Mouse (Mus musculus) liver, postnatal 0 days (tissue): Measurements from ENCODE around the gene Actr5. TPM values are rescaled to one million over a fixed set of nuclear protein-coding genes. Genes with fewer than 3 reads are reported as not detected.

ENCODE experiments used
- ATAC-seq: fragments of 200-750 bp; cut with Nextera tagmentation; 2 replicates; pipeline ENCODE4 v1.8.0; 2017; ENCODE audit warnings: mild to moderate bottlenecking, moderate library complexity
- DNase-seq: peaks from one replicate; pipeline ENCODE4 v3.0.0-alpha.2; 2016
- H3K27ac ChIP-seq: fragments of 300-500 bp; sonication (generic); 2 replicates; pipeline ENCODE4 v1.5.1; 2014; ENCODE audit warnings: antibody characterized with exemption, moderate library complexity, mild to moderate bottlenecking, low read depth
- H3K27me3 ChIP-seq: fragments of 300-500 bp; sonication (generic); 2 replicates; pipeline ENCODE4 v1.6.1; 2014; ENCODE audit warnings: low read length, control low read depth, mixed read lengths; ENCODE audit not compliant: insufficient read depth
- H3K36me3 ChIP-seq: fragments of 300-500 bp; sonication (generic); replicated peaks from 2 replicates; pipeline ENCODE4 v1.6.1; 2014; ENCODE audit warnings: mild to moderate bottlenecking, control low read depth, low read length, moderate library complexity, mixed read lengths; ENCODE audit not compliant: insufficient read depth
- H3K4me1 ChIP-seq: fragments of 300-500 bp; sonication (generic); 2 replicates; pipeline ENCODE4 v1.6.1; 2014; ENCODE audit warnings: antibody characterized with exemption, mild to moderate bottlenecking, control low read depth; ENCODE audit not compliant: insufficient read depth
- H3K4me2 ChIP-seq: fragments of 300-500 bp; sonication (generic); 2 replicates; pipeline ENCODE4 v1.6.1; 2014; ENCODE audit warnings: low read depth, mild to moderate bottlenecking, low read length, moderate library complexity, mixed read lengths
- H3K4me3 ChIP-seq: fragments of 300-500 bp; sonication (generic); 2 replicates; pipeline ENCODE4 v1.5.1; 2014; ENCODE audit warnings: low read depth, low read length
- H3K9ac ChIP-seq: fragments of 300-500 bp; sonication (generic); replicated peaks from 2 replicates; pipeline ENCODE4 v1.6.1; 2014; ENCODE audit warnings: mild to moderate bottlenecking, moderate library complexity
- H3K9me3 ChIP-seq: fragments of 300-500 bp; sonication (generic); 2 replicates; pipeline ENCODE4 v1.6.1; 2016; ENCODE audit warnings: mild to moderate bottlenecking, control low read depth, low read length, mixed read lengths
- CTCF ChIP-seq: sonication (generic); IDR thresholded peaks from 2 replicates; pipeline ENCODE4 v1.5.1; 2016; ENCODE audit warnings: antibody characterized with exemption, low read depth
- EP300 ChIP-seq: IDR thresholded peaks from 2 replicates; pipeline ENCODE4 v1.6.1; 2016; ENCODE audit warnings: antibody characterized with exemption, low read depth, mild to moderate bottlenecking
- WGBS: fragments of 180-500 bp; shearing (Covaris S2); extraction: QIAGEN DNeasy Blood & Tissue Kit; methylation state at CpG from one replicate; pipeline ENCODE4 v1.1.7; 2014; ENCODE audit not compliant: insufficient replicate concordance; 5-methylcytosine and 5-hydroxymethylcytosine counted together
- polyA plus RNA-seq: library from polyadenylated mRNA; unstranded; fragments of >200 nt; fragmentation: Nextera tagmentation; extraction: Ambion mirVana; gene quantifications from 2 replicates; pipeline ENCODE4 v1.2.1, GENCODE M21; 2015

The Actr5 gene
- 2.8 and 3.1 TPM in 2 replicates for polyA plus RNA-seq

- no peak for TF ChIP-seq CTCF
- peaks cover 22% of the 10 kb centered on the region for H3K36me3 ChIP-seq
- H3K27me3 ChIP-seq: peaks cover 12% of the 10 kb centered on the region; the same call in 1 of the 2 replicates
- H3K4me1 ChIP-seq: no peaks in the 10 kb centered on the region
- ATAC-seq (peak; percentile 95), DNase-seq (peak; percentile 98)
- H3K4me3 ChIP-seq: peak within 1 kb of the TSS; percentile 92
- peak within 1 kb of the TSS; percentile 91 for H3K9ac ChIP-seq
- peak within 1 kb of the TSS; percentile 91 for H3K27ac ChIP-seq
- under 1% methylated on average over 36 of the region's 39 CpGs for WGBS
- H3K4me2 ChIP-seq: peak within 1 kb of the TSS; percentile 80
- no peaks in the 10 kb centered on the region for H3K9me3 ChIP-seq
These were observed at the start of gene Actr5 for GRCm38 (mm10) chr2:158624718-158625222. Gene Actr5 (plus strand): TSS chr2:158624888.

GRCm38 (mm10) chr2:158579979-158580378, 44.7 kb upstream of the Actr5 start:
- Histone ChIP-seq H3K9ac (no peak overlapping the region), H3K9me3 (no peaks in the 10 kb centered on the region), H3K4me1 (no peaks in the 10 kb centered on the region), H3K36me3 (no peaks in the 10 kb centered on the region), H3K4me2 (no peak overlapping the region), H3K27me3 (no peaks in the 10 kb centered on the region), H3K27ac (no peak overlapping the region), H3K4me3 (no peak overlapping the region)
- DNase-seq (no peak), ATAC-seq (no peak)
- TF ChIP-seq EP300: no peak
- no peak for TF ChIP-seq CTCF
- WGBS: 70% methylated on average over 4 of the region's 4 CpGs

GRCm38 (mm10) chr2:158584621-158585358, 39.9 kb upstream of the Actr5 start:
- DNase-seq (peak; percentile 29), ATAC-seq (no peak)
- TF ChIP-seq EP300: no peak
- TF ChIP-seq CTCF: no peak
- 9% methylated on average over 12 of the region's 12 CpGs for WGBS
- H3K27ac ChIP-seq: no peak overlapping the region
- H3K36me3 ChIP-seq: no peaks in the 10 kb centered on the region
- no peak overlapping the region for H3K9ac ChIP-seq
- no peaks in the 10 kb centered on the region for H3K27me3 ChIP-seq
- no peaks in the 10 kb centered on the region for H3K4me1 ChIP-seq
- no peaks in the 10 kb centered on the region for H3K9me3 ChIP-seq
- no peak overlapping the region for H3K4me3 ChIP-seq
- no peak overlapping the region for H3K4me2 ChIP-seq

DNA sequence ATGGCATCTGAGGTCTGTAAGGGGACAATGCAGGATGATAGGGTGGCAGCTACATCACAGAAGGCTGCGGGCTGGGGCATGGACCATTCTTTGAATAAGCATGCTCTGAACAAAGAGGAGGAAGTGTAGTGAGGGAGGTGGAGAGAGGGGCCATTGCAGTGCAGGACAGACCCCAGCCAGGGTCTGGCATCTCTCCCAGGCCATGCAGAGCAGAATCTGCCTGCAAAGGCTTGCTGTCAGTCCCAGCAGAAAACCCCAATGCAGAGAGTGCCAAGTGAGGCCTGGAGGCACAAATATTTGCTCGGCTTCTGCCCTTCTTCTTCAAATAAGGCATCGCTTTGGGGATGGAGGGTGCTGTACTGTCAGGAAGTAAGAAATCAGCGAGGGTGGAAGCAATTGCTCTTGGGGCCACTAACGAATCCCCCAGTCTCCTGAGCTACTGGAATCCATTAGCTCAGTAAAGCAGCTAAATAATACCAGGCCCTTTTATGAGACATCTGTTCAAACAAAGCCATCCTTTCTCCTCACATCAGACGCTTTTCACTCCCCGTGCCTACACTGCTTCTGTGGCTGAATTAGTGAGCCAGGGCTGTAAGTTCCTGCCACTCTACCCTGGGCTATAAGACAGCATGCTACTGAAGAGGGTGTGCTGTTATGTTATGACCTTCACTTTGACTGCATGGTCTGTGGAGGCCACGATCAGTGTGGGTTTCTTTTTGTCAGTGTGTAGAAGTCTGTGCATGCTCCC, 36.0 kb upstream of the Actr5 start:
- WGBS: 45% methylated on average over 8 of the region's 8 CpGs
- no peak overlapping the region for H3K9ac ChIP-seq
- no peaks in the 10 kb centered on the region for H3K4me1 ChIP-seq
- H3K4me3 ChIP-seq: no peak overlapping the region
- no peaks in the 10 kb centered on the region for H3K36me3 ChIP-seq
- TF ChIP-seq EP300 (no peak), CTCF (no peak)
- H3K27me3 ChIP-seq: no peaks in the 10 kb centered on the region
- DNase-seq: no peak
- no peaks in the 10 kb centered on the region for H3K9me3 ChIP-seq
- no peak overlapping the region for H3K27ac ChIP-seq
- ATAC-seq: no peak
- H3K4me2 ChIP-seq: no peak overlapping the region

DNA sequence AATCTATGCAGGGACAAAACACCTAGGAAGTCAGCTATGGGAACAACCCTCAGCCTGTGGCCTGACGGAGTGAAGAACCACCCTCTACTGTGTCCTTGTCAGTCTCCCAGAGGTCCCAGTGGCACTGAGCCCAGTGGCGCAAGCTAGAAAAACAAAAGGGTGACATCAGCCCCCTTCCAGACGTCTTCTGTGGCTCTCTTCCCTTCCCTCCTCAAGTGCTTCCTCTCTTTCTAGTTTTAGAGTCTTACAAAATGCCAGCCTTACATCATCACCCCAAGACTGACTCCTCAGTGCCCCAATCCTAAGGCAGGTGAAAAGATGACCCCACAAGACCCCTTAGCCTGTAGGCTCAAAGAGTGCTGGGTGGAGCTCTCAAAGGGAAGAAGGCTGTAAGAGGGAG, 34.2 kb upstream of the Actr5 start:
- no peaks in the 10 kb centered on the region for H3K4me1 ChIP-seq
- no peak overlapping the region for H3K4me2 ChIP-seq
- WGBS: 40% methylated on average over 3 of the region's 3 CpGs
- no peak overlapping the region for H3K27ac ChIP-seq
- no peak overlapping the region for H3K4me3 ChIP-seq
- no peak overlapping the region for H3K9ac ChIP-seq
- no peaks in the 10 kb centered on the region for H3K36me3 ChIP-seq
- H3K9me3 ChIP-seq: no peaks in the 10 kb centered on the region
- peaks cover 6% of the 10 kb centered on the region; the same call in 1 of the 2 replicates for H3K27me3 ChIP-seq
- DNase-seq (no peak), ATAC-seq (no peak)
- no peak for TF ChIP-seq CTCF
- no peak for TF ChIP-seq EP300

DNA sequence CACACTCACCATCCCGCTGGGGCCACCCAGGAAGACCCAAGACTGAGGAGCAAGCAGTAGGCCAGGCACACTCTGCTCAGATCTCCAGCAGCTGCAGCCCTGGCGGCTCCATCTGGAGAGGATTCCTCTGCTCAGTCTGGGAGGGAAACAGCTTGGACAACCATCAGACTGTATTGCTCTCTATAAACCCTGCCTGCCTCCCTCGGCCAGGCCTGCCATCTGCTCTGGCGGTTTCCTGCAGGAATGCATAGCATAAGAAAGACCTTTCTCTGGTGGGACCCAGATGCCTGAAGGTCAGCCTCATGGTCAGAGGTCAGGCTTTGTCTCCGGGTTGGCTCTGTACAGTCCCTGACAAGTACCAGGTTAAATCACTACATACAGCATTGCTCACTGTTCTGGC, 33.4 kb upstream of the Actr5 start:
- TF ChIP-seq CTCF (no peak), EP300 (no peak)
- Histone ChIP-seq H3K36me3 (no peaks in the 10 kb centered on the region), H3K9me3 (no peaks in the 10 kb centered on the region), H3K4me3 (no peak overlapping the region), H3K9ac (no peak overlapping the region), H3K27me3 (peaks cover 10% of the 10 kb centered on the region; the same call in 1 of the 2 replicates), H3K4me2 (no peak overlapping the region), H3K27ac (no peak overlapping the region), H3K4me1 (no peaks in the 10 kb centered on the region)
- DNase-seq (no peak), ATAC-seq (no peak)
- WGBS: 50% methylated on average over 5 of the region's 5 CpGs
